Comparison of ENCODE assay signal across 8 mouse cellular contexts in genomic region chr14:99299701-99300191, GRCm38 (mm10). TPM values are rescaled to one million over a fixed set of nuclear protein-coding genes. Genes with fewer than 3 reads are reported as not detected.
DNase-seq lines count a peak whose midpoint lies in the region; ATAC-seq and TF ChIP-seq lines count a peak whose summit lies in the region.

No protein-coding gene starts in this region.

- no peaks in the 10 kb centered on the region for H3K4me1 ChIP-seq in lung, embryonic 14.5 days (ENCODE audit: insufficient read depth)
- H3K4me1 ChIP-seq in hindbrain, embryonic 14.5 days (replicated peaks; ENCODE audit: control insufficient read depth, insufficient read depth, low read length): 0 out of 2 replicates have a peak, but pooled peaks cover 4% of the 10 kb centered on the region
- 0 out of 2 replicates have a peak, but pooled peaks cover 6% of the 10 kb centered on the region for H3K4me1 ChIP-seq in limb, embryonic 15.5 days

- H3K27ac ChIP-seq in lung, embryonic 14.5 days (ENCODE audit: low read depth): no peak overlapping the region
- no peak overlapping the region for H3K27ac ChIP-seq in hindbrain, embryonic 14.5 days
- peak overlapping the region; percentile 84 for H3K27ac ChIP-seq in limb, embryonic 15.5 days

- 0 out of 2 replicates have a peak, but pooled peaks cover 6% of the 10 kb centered on the region for H3K36me3 ChIP-seq in lung, embryonic 14.5 days (ENCODE audit: insufficient read depth)
- H3K36me3 ChIP-seq in hindbrain, embryonic 14.5 days (replicated peaks; ENCODE audit: control insufficient read depth, insufficient read depth): no peaks in the 10 kb centered on the region
- H3K36me3 ChIP-seq in limb, embryonic 15.5 days: 0 out of 2 replicates have a peak, but pooled peaks cover 3% of the 10 kb centered on the region

- peak overlapping the region; percentile 70 for H3K4me3 ChIP-seq in lung, embryonic 14.5 days (ENCODE audit: low read depth, low read length)
- peak overlapping the region; percentile 83 for H3K4me3 ChIP-seq in hindbrain, embryonic 14.5 days (replicated peaks; ENCODE audit: low read length)
- H3K4me3 ChIP-seq in limb, embryonic 15.5 days: peak overlapping the region; percentile 77

- no peak for TF ChIP-seq CTCF in lung, embryonic 14.5 days (IDR thresholded peaks at IDR 0.05; ENCODE audit: low read depth)

- intact Hi-C loops in gastrocnemius, postnatal 14 days (cut with DNase I; ENCODE audit: low total_unique reads): loop anchor here (10.0 kb wide), 1 partner anchor 595 kb away; no protein-coding TSS in a partner anchor

- H3K4me2 ChIP-seq in lung, embryonic 14.5 days: peak overlapping the region; percentile 98
- peak overlapping the region; percentile 97 for H3K4me2 ChIP-seq in hindbrain, embryonic 14.5 days (replicated peaks)
- H3K4me2 ChIP-seq in limb, embryonic 15.5 days: peak overlapping the region; percentile 80

- H3K9me3 ChIP-seq in lung, embryonic 14.5 days (ENCODE audit: low read depth, low read length): no peaks in the 10 kb centered on the region
- H3K9me3 ChIP-seq in hindbrain, embryonic 14.5 days (ENCODE audit: control insufficient read depth, low read length): no peaks in the 10 kb centered on the region
- H3K9me3 ChIP-seq in limb, embryonic 15.5 days: no peaks in the 10 kb centered on the region

- peaks cover 32% of the 10 kb centered on the region for H3K27me3 ChIP-seq in lung, embryonic 14.5 days (ENCODE audit: insufficient read depth, low read length)
- H3K27me3 ChIP-seq in hindbrain, embryonic 14.5 days (ENCODE audit: control insufficient read depth, insufficient read depth, low read length): peaks cover 23% of the 10 kb centered on the region
- H3K27me3 ChIP-seq in limb, embryonic 15.5 days: peaks cover 5% of the 10 kb centered on the region; the same call in 1 of the 2 replicates

- WGBS in lung, embryonic 14.5 days: 3% methylated on average over 21 of the region's 21 CpGs
- WGBS in hindbrain, embryonic 14.5 days: 6% methylated on average over 21 of the region's 21 CpGs
- WGBS in limb, embryonic 15.5 days: 3% methylated on average over 21 of the region's 21 CpGs

- H3K9ac ChIP-seq in lung, embryonic 14.5 days: peak overlapping the region; percentile 68
- peak overlapping the region; percentile 72 for H3K9ac ChIP-seq in hindbrain, embryonic 14.5 days
- peak overlapping the region; percentile 78; the same call in 1 of the 2 replicates for H3K9ac ChIP-seq in limb, embryonic 15.5 days

- peak; percentile 62 for DNase-seq in lung, embryonic 14.5 days
- DNase-seq in lung, adult 18-20 months: no peak
- peak; percentile 33 for DNase-seq in fibroblast of lung, adult 2 months (ENCODE audit: low read depth)
- DNase-seq in hindbrain, embryonic 14.5 days (ENCODE audit: low spot score): peak; percentile 53
- peak; percentile 54 to 67 for DNase-seq in right cerebral cortex, postnatal 10 days (ENCODE audit: low spot score in 2 of 2)
- DNase-seq in cerebellum, adult 8-10 months: no peak
- no peak for DNase-seq in gastrocnemius, postnatal 14 days

- no peak for ATAC-seq in lung, embryonic 14.5 days (ENCODE audit: insufficient read depth)
- no peak for ATAC-seq in hindbrain, embryonic 14.5 days (ENCODE audit: low FRiP score)
- ATAC-seq in limb, embryonic 15.5 days (ENCODE audit: insufficient number of reproducible peaks, low FRiP score, low TSS enrichment, low read depth): no peak

RNA-seq across cellular contexts. Expression of gene Klf5, which starts 1.3 kb away (rescaled TPM):
- 15.7 and 16.3 TPM in 2 replicates for polyA plus RNA-seq in lung, embryonic 14.5 days (2014; fragmentation: Nextera tagmentation; extraction: Ambion mirVana)
- 3.3 and 3.5 TPM in 2 replicates for polyA plus RNA-seq in hindbrain, embryonic 14.5 days (2014; fragmentation: Nextera tagmentation; extraction: Ambion mirVana)
- 59.1 and 60.8 TPM in 2 replicates for polyA plus RNA-seq in limb, embryonic 15.5 days (2015; fragmentation: Nextera tagmentation; extraction: Ambion mirVana)
- 10 to 100 TPM in 1 of 2 experiments, 1 to 10 TPM in 1; 8.0 to 11.3 TPM for total RNA-seq in gastrocnemius, postnatal 14 days (2021)

Comparison
In these comparisons a context has a peak if more than half of its experiments do, and no peak if none do; other contexts are left out.
1. DNase-seq: peak in lung, embryonic 14.5 days (single experiment), fibroblast of lung, adult 2 months (single experiment), hindbrain, embryonic 14.5 days (single experiment) and right cerebral cortex, postnatal 10 days (2 of 2); none in lung, adult 18-20 months (0 of 2), cerebellum, adult 8-10 months (single experiment) and gastrocnemius, postnatal 14 days (single experiment).
2. Peak in every context shown above with its lines, with median percentiles within 50 percentile points of each other: H3K4me2 ChIP-seq, H3K4me3 ChIP-seq and H3K9ac ChIP-seq.